8 mouse cellular contexts compared by ENCODE assay signal in the genomic region with DNA sequence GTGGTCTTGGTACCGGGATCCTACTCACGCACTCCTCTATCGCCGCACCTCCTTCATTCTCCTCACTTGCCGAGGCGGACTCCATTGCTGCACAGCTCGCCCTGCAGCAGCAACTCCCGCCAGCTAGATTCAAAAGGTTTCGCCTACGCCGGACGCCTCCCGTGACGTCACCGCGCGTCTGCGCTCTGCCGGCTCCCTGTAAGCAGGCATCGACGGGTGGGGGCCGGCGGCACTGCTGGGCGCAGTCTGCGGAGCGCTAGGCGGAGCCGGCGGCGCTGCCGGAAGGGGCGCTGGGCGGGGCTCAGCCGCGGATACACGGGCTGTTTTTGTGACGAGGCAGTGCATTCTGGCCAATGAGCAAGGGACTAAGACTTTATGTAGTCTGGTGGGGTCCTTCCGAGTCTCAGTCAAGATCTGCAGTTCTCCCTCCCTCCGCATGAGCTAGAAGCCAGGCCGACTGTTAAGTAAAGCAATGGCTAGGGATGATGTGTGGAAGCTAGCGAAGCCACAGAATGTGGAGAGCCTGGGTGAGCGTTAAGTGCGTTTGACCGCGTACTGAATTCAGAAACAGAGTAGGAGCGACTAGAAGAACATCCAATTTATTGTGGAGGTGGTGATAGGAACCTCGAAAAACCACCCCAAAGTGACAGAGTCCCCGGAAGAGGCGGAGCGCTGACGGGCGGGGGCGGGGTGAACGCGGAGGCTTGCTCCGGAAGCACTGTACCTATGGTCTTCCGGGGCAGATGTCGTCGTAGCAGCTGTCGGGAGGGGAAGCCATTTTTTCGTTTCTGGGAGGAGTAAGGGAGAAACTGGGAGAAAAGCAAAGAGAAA. TPM values are rescaled to one million over a fixed set of nuclear protein-coding genes. Genes with fewer than 3 reads are reported as not detected.
A peak's percentile ranks its signal among the peaks of the same experiment; 100 is the strongest.
DNase-seq lines count a peak whose midpoint lies in the region; ATAC-seq lines count a peak whose summit lies in the region.

A gene (minus strand): TSS at position 248 of the 831 bp plus-strand sequence.
A gene (plus strand): TSS at position 593 of the 831 bp plus-strand sequence.

- ATAC-seq in hindbrain, embryonic 11.5 days (ENCODE audit: low FRiP score), result peak; percentile 98

- H3K27me3 ChIP-seq in hindbrain, embryonic 11.5 days (ENCODE audit: control insufficient read depth, insufficient read depth, low read length), result no peaks in the 10 kb centered on the region

- DNase-seq in Muller cell, postnatal 12 days (ENCODE audit: inconsistent ontology term), result peak; percentile 99
- DNase-seq in cerebellum, adult 9-11 months, result peak; percentile 98
- DNase-seq in frontal cortex, adult 2 months (ENCODE audit: extremely low spot score in 1 of 2, low spot score in 1 of 2), result peak; percentile 96 to 97
- DNase-seq in hindbrain, embryonic 11.5 days (ENCODE audit: low spot score), result peak; percentile 98
- peak; percentile 95 to 98 for DNase-seq in layer of hippocampus, postnatal 10 days (ENCODE audit: low spot score in 2 of 2)
- peak; percentile 98 for DNase-seq in lung, postnatal 10 days
- DNase-seq in ovary, postnatal 36 days (ENCODE audit: low spot score), result peak; percentile 97
- DNase-seq in thymus, postnatal 25 days, result peak; percentile 98

- peak within 1 kb of the TSS; percentile 80 for H3K4me3 ChIP-seq in hindbrain, embryonic 11.5 days (ENCODE audit: low read depth, low read length)

- 0 out of 2 replicates have a peak, but pooled peaks cover 2% of the 10 kb centered on the region for H3K4me1 ChIP-seq in hindbrain, embryonic 11.5 days (replicated peaks; ENCODE audit: control insufficient read depth, insufficient read depth, low read length)

- peak within 1 kb of the TSS; percentile 76 for H3K9ac ChIP-seq in hindbrain, embryonic 11.5 days (ENCODE audit: low read depth, low read length)

- whole genome bisulfite sequencing in hindbrain, embryonic 11.5 days, result under 1% methylated on average over 61 of the region's 61 CpGs

- H3K9me3 ChIP-seq in hindbrain, embryonic 11.5 days (ENCODE audit: control insufficient read depth, low read length), result no peaks in the 10 kb centered on the region

- H3K36me3 ChIP-seq in hindbrain, embryonic 11.5 days (ENCODE audit: control insufficient read depth, insufficient read depth, low read length), result no peaks in the 10 kb centered on the region

- peak within 1 kb of the TSS; percentile 67 for H3K4me2 ChIP-seq in hindbrain, embryonic 11.5 days (replicated peaks; ENCODE audit: low read depth, low read length)

- H3K27ac ChIP-seq in hindbrain, embryonic 11.5 days (ENCODE audit: low read depth, low read length), result peak within 1 kb of the TSS; percentile 96

RNA-seq across cellular contexts. Expression of the first gene that starts in this region (rescaled TPM):
- 0.46 and 0.54 TPM in 2 replicates for polyA plus RNA-seq in frontal cortex, adult 2 months (2012; rRNA removed)
- polyA plus RNA-seq in hindbrain, embryonic 11.5 days (2014; fragmentation: Nextera tagmentation; extraction: Ambion mirVana), result 11.9 and 13.4 TPM in 2 replicates
- total RNA-seq in layer of hippocampus, postnatal 10 days (2021), result 1 to 10 TPM; 2.4 to 2.5 TPM

RNA-seq across cellular contexts. Expression of the second gene that starts in this region (rescaled TPM):
- polyA plus RNA-seq in frontal cortex, adult 2 months (2012; rRNA removed), result 32.2 and 39.0 TPM in 2 replicates
- 90.7 and 95.9 TPM in 2 replicates for polyA plus RNA-seq in hindbrain, embryonic 11.5 days (2014; fragmentation: Nextera tagmentation; extraction: Ambion mirVana)
- 10 to 100 TPM; 89.4 to 92.5 TPM for total RNA-seq in layer of hippocampus, postnatal 10 days (2021)

Comparison
In these comparisons a context has a peak if more than half of its experiments do, and no peak if none do; other contexts are left out.
1. Peak in every context shown above with its lines: DNase-seq, ATAC-seq, H3K4me3 ChIP-seq and H3K27ac ChIP-seq.